Mouse (Mus musculus) C2C12 (cell line): ENCODE results near the gene Gal3st4.

ENCODE experiments used
- CEBPB ChIP-seq: IDR thresholded peaks from one replicate; pipeline ENCODE4 v1.6.1; 2011; ENCODE audit warnings: low read depth, mild to moderate bottlenecking, control low read depth, moderate library complexity
- CTCF ChIP-seq: IDR thresholded peaks from one replicate; pipeline ENCODE4 v1.5.1; 2011; ENCODE audit not compliant: control insufficient read depth, insufficient read depth, insufficient read length
- MYOG ChIP-seq: IDR thresholded peaks from one replicate; pipeline ENCODE4 v1.6.1; 2011; ENCODE audit not compliant: control insufficient read depth, insufficient read length; ENCODE audit errors: extremely low read depth

DNA sequence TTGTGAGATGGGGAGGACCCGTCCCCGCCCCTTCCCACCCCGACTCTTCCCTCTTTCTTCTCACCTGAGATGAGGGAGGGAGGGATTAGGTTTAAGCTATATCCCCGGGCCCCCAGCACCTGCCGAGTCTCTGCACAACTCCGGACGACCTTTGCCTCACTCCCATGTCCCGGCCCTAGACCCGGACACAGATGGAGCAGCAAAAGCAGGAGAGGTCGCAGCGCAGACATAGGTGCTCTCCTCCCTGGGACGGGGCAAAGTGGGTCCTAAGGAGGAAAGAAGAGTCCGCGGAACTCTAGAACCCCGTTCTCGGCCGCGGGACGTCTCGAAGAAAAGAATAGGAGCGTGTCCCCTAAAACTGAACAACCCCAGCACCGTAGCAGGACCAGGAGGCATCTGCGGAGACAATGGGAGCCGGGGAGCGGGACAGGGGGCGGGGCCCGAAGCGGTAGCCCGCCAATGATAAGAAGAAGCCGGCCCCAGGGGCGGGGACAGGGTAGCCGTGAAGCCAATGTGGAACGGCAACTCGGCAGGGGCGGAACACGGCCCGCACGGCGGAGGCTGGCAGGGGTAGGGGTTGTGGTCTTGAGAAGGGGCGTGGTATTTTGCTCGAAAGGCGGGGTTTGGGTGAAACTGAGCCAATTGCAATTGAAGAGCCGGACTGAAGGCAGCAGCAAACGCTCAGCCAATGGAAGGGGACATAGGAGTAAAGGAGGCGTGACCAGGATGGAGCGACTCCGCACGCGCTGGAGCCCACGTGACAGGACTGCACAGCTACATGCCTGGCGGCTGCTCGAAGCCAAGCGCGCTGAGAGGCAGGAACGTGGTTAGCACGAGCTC is 7.2 kb upstream of the Gal3st4 start, which contains the start of the genes Gm43720, Gpc2 and Stag3:
- no peak for TF ChIP-seq MYOG
- TF ChIP-seq CEBPB, result no peak
- no peak for TF ChIP-seq CTCF
